Mouse (Mus musculus) left cerebral cortex, adult 2 months (tissue): ENCODE data around the gene Hmces. TPM values are rescaled to one million over a fixed set of nuclear protein-coding genes. Genes with fewer than 3 reads are reported as not detected.
"Not testable (repeated sequence)": the region's sequence is repeated elsewhere in the genome, so short reads cannot be mapped to it uniquely, and the experiment has no call there.

ENCODE experiments used
- DNase-seq, 2 experiments: peaks; one replicate each; pipeline ENCODE4 v3.0.0; 2021 to 2022; ENCODE audit warnings: low spot score in 2 of 2, mixed read lengths in 1 of 2; ENCODE audit errors: extremely low spot score in 1 of 2
- H3K27ac ChIP-seq: fragments of 200-600 bp; 2 replicates; pipeline ENCODE4 v1.8.1; 2022
- H3K4me3 ChIP-seq: fragments of 200-600 bp; 2 replicates; pipeline ENCODE4 v1.8.1; 2022
- CTCF ChIP-seq: fragments of 200-600 bp; IDR thresholded peaks from 2 replicates; pipeline ENCODE4 v1.8.1; 2022; ENCODE audit warnings: antibody characterized with exemption, mild to moderate bottlenecking, moderate library complexity
- intact Hi-C: fragments of 180-260 bp; cut with DNase I; formaldehyde crosslinking; loops from one replicate; pipeline ENCODE4 v1.15.1; 2025
- total RNA-seq, 2 experiments: library from RNA; stranded (reverse); gene quantifications; 2 replicates each; pipeline ENCODE4 v1.2.3; 2021

The Hmces gene
- total RNA-seq, 2 experiments from 2014 or later, result 27.5 to 28.6 TPM

DNA sequence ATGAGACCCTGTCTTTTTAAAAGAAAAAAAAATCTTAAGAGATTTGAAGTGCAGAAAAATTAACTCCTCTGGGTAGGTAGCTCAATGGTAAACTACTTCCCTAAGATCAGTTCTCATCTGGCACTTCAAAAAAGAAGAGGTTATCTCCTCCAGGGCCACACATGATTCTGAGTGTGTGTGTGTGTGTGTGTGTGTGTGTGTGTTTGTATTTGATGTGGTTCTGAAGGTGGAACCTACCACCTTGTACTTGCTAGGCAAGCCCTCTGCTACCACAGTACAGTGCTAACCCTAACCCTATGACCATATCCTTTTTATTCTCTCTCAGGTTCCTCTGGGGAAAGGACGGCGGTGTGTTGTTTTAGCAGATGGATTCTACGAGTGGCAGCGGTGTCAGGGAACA is 7.5 kb downstream of the Hmces start:
- intact Hi-C loops, result no loop called here
- no peak for DNase-seq
- TF ChIP-seq CTCF, result no peak
- Histone ChIP-seq H3K27ac (no peak overlapping the region), H3K4me3 (no peak overlapping the region)

DNA sequence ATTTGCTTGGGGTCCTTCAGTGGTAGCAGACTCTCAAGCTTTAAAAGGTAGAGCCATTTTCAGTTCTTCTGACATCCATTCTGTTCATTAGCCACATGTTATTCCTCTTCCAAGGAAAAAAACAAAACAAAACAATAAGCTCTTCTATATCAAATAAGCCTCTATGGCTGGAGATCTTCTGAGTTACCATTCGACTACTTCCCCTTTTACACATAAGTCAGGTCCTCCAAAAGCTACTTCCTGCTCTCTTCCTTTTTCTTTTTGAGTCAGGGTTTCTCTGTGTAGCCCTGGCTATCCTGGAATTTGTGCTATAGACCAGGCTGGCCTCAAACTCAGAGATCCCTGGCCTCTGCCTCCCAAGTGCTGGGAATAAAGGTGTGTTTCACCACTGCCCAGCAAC is 9.9 kb downstream of the Hmces start:
- no peak overlapping the region for H3K27ac ChIP-seq
- no peak overlapping the region for H3K4me3 ChIP-seq
- DNase-seq, result no peak
- no peak for TF ChIP-seq CTCF
- intact Hi-C loops, result no loop called here

DNA sequence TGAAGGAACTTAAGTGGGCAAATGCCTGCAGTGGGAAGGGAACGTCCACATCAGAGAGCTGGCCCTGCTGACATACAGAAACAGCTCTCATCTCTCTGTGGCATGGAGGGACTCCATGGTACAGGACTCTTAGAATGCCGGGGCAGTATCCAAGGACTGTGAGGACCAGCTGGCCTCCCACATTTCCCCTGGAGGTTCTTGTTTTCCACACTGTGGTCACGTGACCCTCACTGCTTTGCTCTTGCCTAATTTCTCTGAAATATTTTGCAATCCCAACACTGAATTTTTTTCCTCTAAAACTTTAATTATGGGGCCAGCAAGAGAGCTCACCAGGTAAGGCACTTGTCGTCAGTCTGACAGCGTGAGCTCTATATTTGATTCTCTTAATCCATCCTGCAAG is 21.3 kb downstream of the Hmces start:
- H3K27ac ChIP-seq, result no peak overlapping the region
- TF ChIP-seq CTCF, result no peak
- DNase-seq, result no peak
- no peak overlapping the region for H3K4me3 ChIP-seq
- intact Hi-C loops, result no loop called here

DNA sequence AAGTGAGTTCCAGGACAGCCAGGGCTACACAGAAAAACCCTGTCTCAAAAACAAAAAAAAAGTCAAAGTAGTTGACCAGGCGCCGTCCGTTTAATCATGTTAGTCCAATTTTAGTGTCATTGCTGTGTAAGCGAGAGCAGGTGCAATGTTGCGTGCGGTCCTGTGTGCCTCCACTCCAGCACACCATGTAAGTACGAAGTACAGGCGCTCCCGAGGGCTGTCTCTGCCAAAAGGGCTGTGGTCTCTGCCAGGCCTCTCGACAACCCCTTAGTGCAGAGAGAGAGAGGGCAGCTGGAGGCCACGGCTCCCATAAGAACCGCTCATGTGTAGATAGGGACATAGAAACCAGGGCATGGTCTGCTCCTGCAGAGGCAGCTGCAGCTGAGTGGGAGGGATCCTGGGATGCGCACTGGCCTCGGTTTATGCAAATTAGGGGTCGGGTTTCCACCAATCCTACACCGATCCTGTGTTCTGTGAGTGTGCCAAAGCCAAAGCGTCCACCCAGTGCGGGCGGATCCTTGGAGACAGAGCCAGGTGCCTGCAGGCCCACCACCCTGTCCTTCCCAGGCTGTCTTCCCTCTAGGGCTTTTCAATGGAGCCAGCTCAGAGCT is 23.5 kb downstream of the Hmces start:
- Histone ChIP-seq H3K4me3 (no peak overlapping the region), H3K27ac (no peak overlapping the region)
- DNase-seq, result no peak
- no peak for TF ChIP-seq CTCF
- intact Hi-C loops, result no loop called here

DNA sequence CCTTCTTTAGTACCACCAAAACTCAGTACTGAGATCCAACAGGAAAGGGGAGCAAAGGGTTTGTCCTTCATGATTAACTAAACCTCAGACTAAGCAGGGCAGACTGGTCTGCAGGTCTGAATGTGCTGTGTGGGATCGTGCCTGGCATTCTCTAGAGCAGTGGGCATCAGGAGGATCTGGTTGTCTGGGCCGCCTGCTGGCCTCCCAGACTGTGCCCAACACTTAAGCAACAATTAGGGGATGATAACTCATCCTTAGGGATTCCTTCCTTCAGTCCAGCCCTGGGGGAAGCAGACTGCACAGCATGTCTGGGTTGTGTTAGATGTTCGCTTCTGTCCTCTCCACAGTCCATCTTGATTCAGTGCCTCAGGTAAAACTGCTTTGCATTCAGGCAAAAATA is 25.2 kb downstream of the Hmces start:
- no peak overlapping the region for H3K27ac ChIP-seq

DNA sequence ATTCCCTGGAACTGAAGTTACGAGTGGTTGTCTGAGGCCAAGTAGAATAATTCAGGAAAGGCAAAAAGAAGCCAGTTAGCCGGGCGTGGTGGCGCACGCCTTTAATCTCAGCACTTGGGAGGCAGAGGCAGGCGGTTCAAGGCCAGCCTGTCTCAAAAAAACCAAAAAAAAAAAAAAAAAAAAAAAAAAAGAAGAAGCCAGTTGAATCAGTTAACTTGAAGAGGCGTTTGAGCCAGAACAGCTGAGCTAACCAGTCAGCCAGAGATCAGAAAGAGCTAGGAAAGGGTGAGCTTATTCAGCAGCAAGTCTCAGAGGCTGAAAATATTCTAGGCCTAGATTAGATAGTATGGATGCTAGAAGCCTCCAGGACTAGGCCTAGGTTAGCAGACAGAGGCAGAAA is 28.4 kb downstream of the Hmces start:
- intact Hi-C loops, result no loop called here
- H3K4me3 ChIP-seq, result no peak overlapping the region
- no peak for DNase-seq
- no peak for TF ChIP-seq CTCF
- no peak overlapping the region for H3K27ac ChIP-seq

More for the DNA sequence above, 25.2 kb downstream of the Hmces start:
- intact Hi-C loops, result no loop called here
- H3K4me3 ChIP-seq, result no peak overlapping the region
- no peak for TF ChIP-seq CTCF
- DNase-seq, result no peak

DNA sequence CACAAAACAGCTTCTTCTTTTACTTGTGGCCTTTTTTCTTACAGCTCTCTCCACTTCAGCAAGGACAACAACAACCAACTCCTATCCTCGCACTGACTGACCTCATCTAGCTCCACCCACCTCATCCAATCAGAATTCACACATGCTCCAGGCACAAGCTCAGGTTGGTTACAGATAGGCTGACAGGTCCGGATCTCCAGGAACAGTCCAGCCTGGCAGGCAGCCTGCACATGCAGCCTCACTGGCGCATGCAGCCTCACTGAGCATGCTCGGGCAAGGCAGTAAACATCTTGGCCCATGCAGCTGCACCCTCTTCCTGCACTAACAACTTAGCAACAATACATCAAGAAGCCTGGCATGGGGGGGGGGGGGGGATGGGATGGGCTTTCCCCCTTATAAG is 48.7 kb downstream of the Hmces start:
- DNase-seq, H3K4me3 ChIP-seq, intact Hi-C loops, H3K27ac ChIP-seq: not testable (repeated sequence)

DNA sequence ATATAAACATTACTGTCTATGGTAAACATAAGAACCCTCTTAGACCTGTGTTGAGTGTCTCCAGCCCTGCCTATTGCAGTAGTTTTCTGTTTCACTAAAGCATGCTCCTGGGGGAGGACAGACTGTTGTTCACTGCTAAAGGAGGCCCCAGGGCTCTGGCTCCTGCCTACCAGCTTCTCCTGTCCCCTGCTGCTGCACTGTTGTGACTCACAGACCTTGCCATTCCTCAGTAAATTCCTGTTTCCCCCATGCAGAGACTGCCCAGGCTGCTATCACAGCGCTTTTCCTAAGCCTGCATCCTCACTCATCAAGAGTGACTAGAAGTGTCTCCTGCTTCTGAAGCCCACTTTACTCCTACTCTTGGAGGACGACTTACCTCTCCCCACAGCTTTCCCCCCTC is 56.3 kb downstream of the Hmces start:
- TF ChIP-seq CTCF, result no peak
- Histone ChIP-seq H3K4me3 (no peak overlapping the region), H3K27ac (no peak overlapping the region)
- intact Hi-C loops, result no loop called here
- no peak for DNase-seq

DNA sequence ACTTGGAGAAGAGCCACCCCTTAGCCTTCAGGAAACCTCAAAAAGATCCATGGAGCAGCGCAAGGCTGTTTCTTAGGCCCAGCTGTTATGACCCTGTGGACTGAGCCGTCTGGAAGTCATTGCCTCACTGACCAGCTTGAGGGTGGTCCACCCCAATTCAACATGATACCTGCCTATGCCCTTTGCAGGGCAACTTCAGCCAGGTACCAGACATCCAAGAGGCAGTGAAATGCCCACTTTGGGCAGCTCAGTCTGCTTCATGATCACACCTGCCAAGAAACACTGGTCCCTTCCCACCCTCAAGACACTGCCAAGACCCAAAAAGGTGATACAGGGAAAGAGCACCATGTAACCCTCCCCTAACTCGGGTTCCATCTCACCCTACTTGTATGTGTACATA is 66.0 kb downstream of the Hmces start:
- DNase-seq, result no peak
- TF ChIP-seq CTCF, result no peak
- peak overlapping the region; percentile 87; the same call in 1 of the 2 replicates for H3K27ac ChIP-seq
- intact Hi-C loops, result loop anchor here (5.0 kb wide), 3 partner anchors 67 to 142 kb away; partner anchors contain the start of genes Cnbp, Gm45140, Hmces and Isy1
- no peak overlapping the region; the same call in 1 of the 2 replicates for H3K4me3 ChIP-seq

DNA sequence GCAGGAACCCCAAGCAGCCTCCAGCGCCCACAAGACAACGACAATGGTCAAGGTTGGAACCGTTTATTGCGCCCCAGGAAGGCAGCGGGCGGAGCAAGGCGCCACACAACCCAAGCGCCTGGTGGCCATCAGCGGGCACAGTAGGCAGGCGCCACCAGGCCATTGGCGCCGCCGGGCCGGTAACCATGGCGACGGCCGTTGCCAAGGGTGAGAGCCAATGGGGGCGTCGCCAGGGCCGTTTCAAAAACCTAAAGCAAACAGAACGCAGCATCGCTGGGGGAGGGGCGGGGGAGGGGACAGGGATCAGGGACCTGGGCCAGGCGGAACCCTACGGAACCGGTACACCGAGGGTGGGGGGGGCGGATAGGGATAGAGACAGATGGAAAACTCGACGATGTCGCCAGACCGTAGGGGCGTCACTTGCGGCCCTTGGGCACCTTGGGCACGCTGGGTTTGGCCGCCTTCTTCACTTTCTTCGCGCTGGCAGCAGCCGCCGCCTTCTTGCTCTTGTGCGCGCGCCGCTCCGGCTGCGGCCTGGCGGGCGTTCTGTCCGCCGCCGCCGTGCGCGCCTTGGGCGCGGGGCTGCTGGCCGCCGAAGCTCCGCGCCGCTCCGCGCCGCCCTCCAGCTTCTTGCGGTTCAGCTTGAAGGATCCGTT is 66.8 kb downstream of the Hmces start:
- TF ChIP-seq CTCF, result peak; percentile 59
- intact Hi-C loops, result loop anchor here (5.0 kb wide), 3 partner anchors 68 to 143 kb away; partner anchors contain the start of genes Cnbp, Gm45140, Hmces and Isy1
- Histone ChIP-seq H3K4me3 (peak overlapping the region; percentile 60), H3K27ac (peak overlapping the region; percentile 87)
- peak; percentile 83 to 86 for DNase-seq

DNA sequence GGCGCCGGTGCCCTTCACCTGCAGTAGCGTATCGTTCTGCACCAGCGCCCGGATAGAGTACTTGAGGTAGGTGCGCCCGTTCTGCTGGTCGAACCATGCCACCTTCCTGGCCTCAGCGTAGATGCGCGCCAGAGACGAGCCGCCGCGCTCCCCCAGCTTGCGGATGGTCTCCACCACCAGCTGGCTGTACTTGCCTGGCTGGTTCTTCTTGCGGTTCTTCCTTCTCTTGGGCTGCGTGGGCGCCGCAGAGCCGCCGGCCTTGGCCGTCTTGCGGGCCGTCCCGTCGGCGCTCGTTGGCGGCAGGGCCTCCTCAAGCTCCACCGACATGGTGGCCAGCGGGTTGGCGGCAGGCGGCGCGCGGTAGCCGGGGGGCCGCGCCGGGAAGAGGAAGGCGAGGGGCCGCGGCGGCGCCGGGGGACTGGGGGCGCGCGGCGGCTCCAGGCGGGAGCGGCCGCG is 67.3 kb downstream of the Hmces start:
- Histone ChIP-seq H3K4me3 (peak overlapping the region; percentile 60), H3K27ac (peak overlapping the region; percentile 87)
- no peak for TF ChIP-seq CTCF
- intact Hi-C loops, result loop anchor here (5.0 kb wide), 3 partner anchors 69 to 144 kb away; partner anchors contain the start of genes Cnbp, Gm45140, Hmces and Isy1
- peak; percentile 37 to 49 for DNase-seq

DNA sequence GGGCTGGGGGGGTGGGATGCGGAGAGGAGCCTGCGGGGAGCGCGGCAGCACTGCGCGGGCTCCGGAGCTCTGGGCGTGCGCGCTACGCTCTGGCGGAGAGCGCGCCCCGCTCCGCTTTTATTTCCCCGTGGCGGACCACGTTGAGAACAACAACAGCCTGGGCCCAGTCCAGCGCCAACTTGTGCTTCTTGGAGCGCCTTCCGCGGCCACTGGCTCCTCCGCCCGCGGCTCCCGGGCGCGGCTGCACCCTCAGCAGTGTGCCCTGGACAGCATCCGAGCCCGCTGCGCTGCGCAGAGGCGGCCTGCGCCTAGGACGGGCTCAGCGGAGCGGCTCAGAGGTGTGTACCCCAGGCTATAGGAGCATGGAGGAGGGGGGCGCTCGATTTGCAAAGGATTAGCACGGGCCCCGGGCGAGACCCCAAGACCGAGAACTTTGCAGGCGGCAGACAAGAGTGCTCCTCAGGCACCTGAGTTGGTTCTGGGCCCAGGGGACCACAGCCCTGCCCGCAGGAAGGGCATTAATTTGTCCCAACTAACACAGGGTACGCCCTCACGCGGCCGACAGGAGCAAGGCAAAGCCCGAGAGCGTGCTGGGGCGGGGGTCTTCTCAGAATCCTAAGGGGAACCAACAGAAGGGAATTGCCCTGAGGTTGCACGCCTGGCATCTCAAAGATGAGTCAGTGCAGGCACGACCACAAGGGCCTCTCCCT is 68.0 kb downstream of the Hmces start, which contains the start of gene H1fx:
Gene H1fx, minus strand, starts transcription at position 91 of the 710 bp plus-strand sequence.
- H3K4me3 ChIP-seq, result peak within 1 kb of the TSS; percentile 60
- TF ChIP-seq CTCF, result peak; percentile 36
- H3K27ac ChIP-seq, result peak within 1 kb of the TSS; percentile 87
- intact Hi-C loops, result loop anchor here (5.0 kb wide), 3 partner anchors 69 to 144 kb away; partner anchors contain the start of genes Cnbp, Gm45140, Hmces and Isy1
- peak; percentile 77 to 78 for DNase-seq
